Mouse (Mus musculus): Measurements from ENCODE around the gene Plxna3. TPM values are rescaled to one million over a fixed set of nuclear protein-coding genes. Genes with fewer than 3 reads are reported as not detected.
A peak's percentile ranks its signal among the peaks of the same experiment; 100 is the strongest.

Gene Plxna3
- total RNA-seq, 1 experiment: 17.8 TPM

- H3K27ac ChIP-seq (ENCODE audit: insufficient read depth, low read depth, low read length, poor library complexity, severe bottlenecking): no peak overlapping the region
- in situ Hi-C loops (cut with MboI; ENCODE audit: low sequenced_read_pairs in 2 of 2, unreplicated experiment in 2 of 2): loop anchor here in 1 of 2 experiments (25.0 kb wide), 1 partner anchor 113 kb away; no protein-coding TSS in a partner anchor
- DNase-seq (ENCODE audit: low read depth, low spot score): no peak
- TF ChIP-seq ZNF384 (IDR thresholded peaks at IDR 0.05; ENCODE audit: low read depth, low read length): no peak
- TF ChIP-seq HCFC1 (IDR thresholded peaks at IDR 0.05; ENCODE audit: borderline replicate concordance, insufficient read depth, low read length): no peak
- TF ChIP-seq CHD2 (IDR thresholded peaks at IDR 0.05; ENCODE audit: low read depth, low read length): no peak
- TF ChIP-seq MAFK (IDR thresholded peaks at IDR 0.05; ENCODE audit: insufficient read depth, low read depth, low read length): no peak
- H3K4me1 ChIP-seq (ENCODE audit: control insufficient read depth in 2 of 2, insufficient read depth in 2 of 2, low read length in 2 of 2, poor library complexity in 1 of 2): peaks cover 0 to 2% of the 10 kb centered on the region in 2 experiments; a peak in 1 of 4 replicates
- no peak overlapping the region for H3K9ac ChIP-seq (ENCODE audit: insufficient read depth, low read depth, low read length, poor library complexity, severe bottlenecking)
- peaks cover 17% of the 10 kb centered on the region for H3K36me3 ChIP-seq (ENCODE audit: control insufficient read depth, insufficient read depth, low read length, poor library complexity, severe bottlenecking)
- no peak overlapping the region for H3K4me3 ChIP-seq (ENCODE audit: insufficient read depth in 1 of 2, low read depth in 1 of 2, low read length in 2 of 2, poor library complexity in 1 of 2, severe bottlenecking in 1 of 2)
- H3K9me3 ChIP-seq (ENCODE audit: control insufficient read depth, insufficient read depth, low read depth, low read length): no peaks in the 10 kb centered on the region
These were observed 29.1 kb upstream of the Plxna3 start for GRCm38 (mm10) chrX:74299721-74300120.

GRCm38 (mm10) chrX:74304867-74305700 is 23.8 kb upstream of the Plxna3 start, which contains the start of gene Gdi1:
Gene Gdi1 (plus strand): TSS chrX:74304998.
- H3K4me1 ChIP-seq (ENCODE audit: control insufficient read depth in 2 of 2, insufficient read depth in 2 of 2, low read length in 2 of 2, poor library complexity in 1 of 2): no peaks in the 10 kb centered on the region
- peak; percentile 54 for DNase-seq (ENCODE audit: low read depth, low spot score)
- H3K36me3 ChIP-seq (ENCODE audit: control insufficient read depth, insufficient read depth, low read length, poor library complexity, severe bottlenecking): peaks cover 31% of the 10 kb centered on the region
- no peaks in the 10 kb centered on the region for H3K9me3 ChIP-seq (ENCODE audit: control insufficient read depth, insufficient read depth, low read depth, low read length)
- peak within 1 kb of the TSS; percentile 73 for H3K9ac ChIP-seq (ENCODE audit: insufficient read depth, low read depth, low read length, poor library complexity, severe bottlenecking)
- TF ChIP-seq ZNF384 (IDR thresholded peaks at IDR 0.05; ENCODE audit: low read depth, low read length) (no peak), MAFK (IDR thresholded peaks at IDR 0.05; ENCODE audit: insufficient read depth, low read depth, low read length) (no peak), HCFC1 (IDR thresholded peaks at IDR 0.05; ENCODE audit: borderline replicate concordance, insufficient read depth, low read length) (0 out of 2 replicates have a peak, but pooled peaks have one; percentile 48), CHD2 (IDR thresholded peaks at IDR 0.05; ENCODE audit: low read depth, low read length) (peak; percentile 39; the same call in 1 of the 2 replicates), ZC3H11A (IDR thresholded peaks at IDR 0.05; ENCODE audit: borderline replicate concordance, low read depth, low read length) (no peak)
- in situ Hi-C loops (cut with MboI; ENCODE audit: low sequenced_read_pairs in 2 of 2, unreplicated experiment in 2 of 2): loop anchor here in 1 of 2 experiments (25.0 kb wide), 1 partner anchor 107 kb away; no protein-coding TSS in a partner anchor
- peak within 1 kb of the TSS; percentile 80 for H3K27ac ChIP-seq (ENCODE audit: insufficient read depth, low read depth, low read length, poor library complexity, severe bottlenecking)
- H3K4me3 ChIP-seq (ENCODE audit: insufficient read depth in 1 of 2, low read depth in 1 of 2, low read length in 2 of 2, poor library complexity in 1 of 2, severe bottlenecking in 1 of 2): peak within 1 kb of the TSS; percentile 92 to 96

GRCm38 (mm10) chrX:74312540-74313464 is 16.1 kb upstream of the Plxna3 start, which contains the start of gene Fam50a:
Gene Fam50a (plus strand): TSS chrX:74313033.
- in situ Hi-C loops (cut with MboI; ENCODE audit: low sequenced_read_pairs in 2 of 2, unreplicated experiment in 2 of 2): loop anchor here in 1 of 2 experiments (25.0 kb wide), 1 partner anchor 99 kb away; no protein-coding TSS in a partner anchor
- Histone ChIP-seq H3K27ac (ENCODE audit: insufficient read depth, low read depth, low read length, poor library complexity, severe bottlenecking) (peak within 1 kb of the TSS; percentile 83; the same call in 1 of the 2 replicates), H3K9ac (ENCODE audit: insufficient read depth, low read depth, low read length, poor library complexity, severe bottlenecking) (peak within 1 kb of the TSS; percentile 100), H3K4me3 (ENCODE audit: insufficient read depth in 1 of 2, low read depth in 1 of 2, low read length in 2 of 2, poor library complexity in 1 of 2, severe bottlenecking in 1 of 2) (peak within 1 kb of the TSS; percentile 89 to 100), H3K4me1 (ENCODE audit: control insufficient read depth in 2 of 2, insufficient read depth in 2 of 2, low read length in 2 of 2, poor library complexity in 1 of 2) (no peaks in the 10 kb centered on the region), H3K36me3 (ENCODE audit: control insufficient read depth, insufficient read depth, low read length, poor library complexity, severe bottlenecking) (peaks cover 14% of the 10 kb centered on the region), H3K9me3 (ENCODE audit: control insufficient read depth, insufficient read depth, low read depth, low read length) (no peaks in the 10 kb centered on the region)
- peak; percentile 62 for DNase-seq (ENCODE audit: low read depth, low spot score)
- no peak for TF ChIP-seq MAFK (IDR thresholded peaks at IDR 0.05; ENCODE audit: insufficient read depth, low read depth, low read length)
- no peak for TF ChIP-seq ZC3H11A (IDR thresholded peaks at IDR 0.05; ENCODE audit: borderline replicate concordance, low read depth, low read length)
- no peak for TF ChIP-seq ZNF384 (IDR thresholded peaks at IDR 0.05; ENCODE audit: low read depth, low read length)
- no peak for TF ChIP-seq HCFC1 (IDR thresholded peaks at IDR 0.05; ENCODE audit: borderline replicate concordance, insufficient read depth, low read length)
- no peak for TF ChIP-seq CHD2 (IDR thresholded peaks at IDR 0.05; ENCODE audit: low read depth, low read length)

GRCm38 (mm10) chrX:74329215-74329671 is 377 bp downstream of the Plxna3 start:
- in situ Hi-C loops (cut with MboI; ENCODE audit: low sequenced_read_pairs in 2 of 2, unreplicated experiment in 2 of 2): no loop called here
- Histone ChIP-seq H3K36me3 (ENCODE audit: control insufficient read depth, insufficient read depth, low read length, poor library complexity, severe bottlenecking) (no peaks in the 10 kb centered on the region), H3K9ac (ENCODE audit: insufficient read depth, low read depth, low read length, poor library complexity, severe bottlenecking) (peak overlapping the region; percentile 75), H3K4me1 (ENCODE audit: control insufficient read depth in 2 of 2, insufficient read depth in 2 of 2, low read length in 2 of 2, poor library complexity in 1 of 2) (no peaks in the 10 kb centered on the region), H3K9me3 (ENCODE audit: control insufficient read depth, insufficient read depth, low read depth, low read length) (no peaks in the 10 kb centered on the region), H3K4me3 (ENCODE audit: insufficient read depth in 1 of 2, low read depth in 1 of 2, low read length in 2 of 2, poor library complexity in 1 of 2, severe bottlenecking in 1 of 2) (peak overlapping the region; percentile 61 to 70), H3K27ac (ENCODE audit: insufficient read depth, low read depth, low read length, poor library complexity, severe bottlenecking) (no peak overlapping the region)
- TF ChIP-seq ZC3H11A (IDR thresholded peaks at IDR 0.05; ENCODE audit: borderline replicate concordance, low read depth, low read length) (no peak), HCFC1 (IDR thresholded peaks at IDR 0.05; ENCODE audit: borderline replicate concordance, insufficient read depth, low read length) (no peak), ZNF384 (IDR thresholded peaks at IDR 0.05; ENCODE audit: low read depth, low read length) (no peak), CHD2 (IDR thresholded peaks at IDR 0.05; ENCODE audit: low read depth, low read length) (no peak), MAFK (IDR thresholded peaks at IDR 0.05; ENCODE audit: insufficient read depth, low read depth, low read length) (no peak)
- no peak for DNase-seq (ENCODE audit: low read depth, low spot score)

All from ES-E14 (cell line).